ENCODE assay signal across 8 mouse cellular contexts in genomic region chr2:145832836-145833221, GRCm38 (mm10).
DNase-seq lines count a peak whose midpoint lies in the region; ATAC-seq and TF ChIP-seq lines count a peak whose summit lies in the region.

No protein-coding gene starts in this region.

- H3K36me3 ChIP-seq in forebrain, embryonic 15.5 days, result no peaks in the 10 kb centered on the region
- H3K36me3 ChIP-seq in limb, embryonic 11.5 days (ENCODE audit: control insufficient read depth, insufficient read depth, low read length), result no peaks in the 10 kb centered on the region
- no peaks in the 10 kb centered on the region for H3K36me3 ChIP-seq in neural tube, embryonic 15.5 days

- 72% methylated on average over 5 of the region's 5 CpGs for WGBS in forebrain, embryonic 15.5 days
- WGBS in limb, embryonic 11.5 days, result 50% methylated on average over 5 of the region's 5 CpGs
- WGBS in neural tube, embryonic 15.5 days, result 53% methylated on average over 5 of the region's 5 CpGs

- peak overlapping the region; percentile 74 for H3K27ac ChIP-seq in left cerebral cortex, adult 2 months
- peak overlapping the region; percentile 81 for H3K27ac ChIP-seq in forebrain, embryonic 15.5 days (replicated peaks)
- H3K27ac ChIP-seq in limb, embryonic 11.5 days (replicated peaks; ENCODE audit: low read depth, low read length), result peak overlapping the region; percentile 70
- peak overlapping the region; percentile 83 for H3K27ac ChIP-seq in neural tube, embryonic 15.5 days (replicated peaks)

- no peaks in the 10 kb centered on the region for H3K27me3 ChIP-seq in forebrain, embryonic 15.5 days
- no peaks in the 10 kb centered on the region for H3K27me3 ChIP-seq in limb, embryonic 11.5 days (ENCODE audit: control insufficient read depth, insufficient read depth, low read length)
- H3K27me3 ChIP-seq in neural tube, embryonic 15.5 days (replicated peaks), result no peaks in the 10 kb centered on the region

- H3K4me3 ChIP-seq in left cerebral cortex, adult 2 months, result peak overlapping the region; percentile 32; the same call in 1 of the 2 replicates
- H3K4me3 ChIP-seq in forebrain, embryonic 15.5 days, result no peak overlapping the region
- no peak overlapping the region for H3K4me3 ChIP-seq in limb, embryonic 11.5 days (ENCODE audit: low read depth, low read length)
- H3K4me3 ChIP-seq in neural tube, embryonic 15.5 days (replicated peaks), result no peak overlapping the region

- H3K4me1 ChIP-seq in forebrain, embryonic 15.5 days, result peaks cover 9% of the 10 kb centered on the region
- peaks cover 5% of the 10 kb centered on the region; the same call in 1 of the 2 replicates for H3K4me1 ChIP-seq in limb, embryonic 11.5 days (ENCODE audit: control insufficient read depth, insufficient read depth, low read length)
- H3K4me1 ChIP-seq in neural tube, embryonic 15.5 days, result peaks cover 15% of the 10 kb centered on the region

- TF ChIP-seq CTCF in left cerebral cortex, adult 2 months (IDR thresholded peaks at IDR 0.05), result peak; percentile 29; the same call in 1 of the 2 replicates

- no peak for DNase-seq in left cerebral cortex, adult 2 months (ENCODE audit: extremely low spot score in 1 of 2, low spot score in 2 of 2)
- DNase-seq in left cerebral cortex, postnatal 4 days, result no peak
- DNase-seq in limb, embryonic 11.5 days (ENCODE audit: low spot score), result no peak
- DNase-seq in ovary, adult 18-20 months (ENCODE audit: low spot score), result no peak
- DNase-seq in ovary, postnatal 14 days (ENCODE audit: low spot score), result no peak

- H3K4me2 ChIP-seq in forebrain, embryonic 15.5 days (replicated peaks), result peak overlapping the region; percentile 33
- no peak overlapping the region for H3K4me2 ChIP-seq in limb, embryonic 11.5 days (ENCODE audit: low read depth, severe bottlenecking)
- peak overlapping the region; percentile 46 for H3K4me2 ChIP-seq in neural tube, embryonic 15.5 days

- H3K9me3 ChIP-seq in forebrain, embryonic 15.5 days, result no peaks in the 10 kb centered on the region
- no peaks in the 10 kb centered on the region for H3K9me3 ChIP-seq in limb, embryonic 11.5 days (ENCODE audit: control insufficient read depth, low read length)
- no peaks in the 10 kb centered on the region for H3K9me3 ChIP-seq in neural tube, embryonic 15.5 days (replicated peaks)

- H3K9ac ChIP-seq in forebrain, embryonic 15.5 days (replicated peaks), result no peak overlapping the region
- H3K9ac ChIP-seq in limb, embryonic 11.5 days (ENCODE audit: low read length), result no peak overlapping the region
- no peak overlapping the region for H3K9ac ChIP-seq in neural tube, embryonic 15.5 days (replicated peaks)

- ATAC-seq in forebrain, embryonic 15.5 days (replicated peaks), result no peak
- ATAC-seq in limb, embryonic 11.5 days (ENCODE audit: insufficient number of reproducible peaks, low FRiP score, low TSS enrichment, low read depth), result no peak
- no peak for ATAC-seq in neural tube, embryonic 15.5 days (ENCODE audit: low FRiP score)
- no peak for ATAC-seq in megakaryocyte-erythroid progenitor cell, adult 5-6 weeks (replicated peaks; ENCODE audit: low FRiP score, low TSS enrichment, poor library complexity, severe bottlenecking)

- intact Hi-C loops in left cerebral cortex, adult 2 months (cut with DNase I), result loop anchor here (2.0 kb wide), 1 partner anchor 28 kb away; no protein-coding TSS in a partner anchor
- intact Hi-C loops in left cerebral cortex, postnatal 4 days (cut with DNase I), result no loop called here
